Mouse (Mus musculus): ENCODE measurements around the gene Slc8b1.
A peak's percentile ranks its signal among the peaks of the same experiment; 100 is the strongest.

Slc8b1 gene

DNA sequence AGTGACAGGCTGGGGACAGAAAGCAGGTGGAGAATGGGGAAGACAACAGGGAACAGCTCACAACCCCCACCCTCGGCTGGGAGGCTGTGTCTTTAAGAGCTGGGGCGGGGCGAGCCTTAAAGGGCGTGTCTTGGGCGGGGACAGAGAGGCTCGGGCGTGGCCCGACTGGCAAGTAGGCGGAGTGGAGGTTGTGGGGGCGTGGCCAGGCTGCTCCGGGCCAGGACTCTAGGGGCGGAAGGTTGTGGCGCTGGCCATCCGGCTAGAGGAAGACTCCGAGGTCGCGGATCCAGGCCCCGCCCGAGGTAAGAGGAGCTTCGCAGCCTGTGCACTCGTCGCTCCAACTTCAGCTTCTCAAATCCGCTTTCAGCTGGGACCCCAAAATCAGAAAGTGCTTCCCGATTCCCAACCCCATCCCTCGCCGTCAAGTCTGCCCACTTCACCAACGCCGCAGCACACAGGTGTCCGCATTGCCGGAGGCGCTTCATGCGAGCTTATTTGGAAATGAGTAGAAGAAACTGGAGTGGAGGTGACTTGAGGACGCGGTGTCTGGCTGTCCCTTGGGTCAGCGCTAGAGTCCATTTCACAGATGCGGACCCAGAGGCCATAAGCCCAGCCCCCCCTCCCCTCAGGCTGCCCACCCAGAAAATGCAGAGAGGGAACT lies at the start of gene Slc8b1:
Gene Slc8b1 (plus strand): TSS at position 187 of the 661 bp plus-strand sequence.
- DNase-seq, result peak; percentile 95

DNA sequence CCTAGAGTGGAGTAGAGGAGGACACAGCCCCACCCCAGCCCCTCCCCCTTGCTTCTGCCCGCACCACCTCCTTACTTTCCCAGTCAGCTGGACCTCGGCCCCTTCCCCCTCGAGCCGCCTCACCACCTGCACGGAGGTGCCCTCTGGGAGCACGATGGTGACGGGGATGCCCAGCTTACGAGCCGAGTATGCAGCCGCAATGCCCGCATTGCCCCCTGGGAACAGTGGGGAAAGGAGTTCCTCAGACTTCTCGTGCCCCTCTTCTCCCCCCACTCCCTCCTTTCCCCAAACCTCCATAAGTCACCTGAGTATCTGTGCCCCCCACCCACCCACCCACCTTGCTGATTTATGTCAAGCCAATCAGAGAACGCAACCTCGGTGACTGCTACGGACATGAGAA lies 49.1 kb upstream of the Slc8b1 start:
- no peak for DNase-seq

DNA sequence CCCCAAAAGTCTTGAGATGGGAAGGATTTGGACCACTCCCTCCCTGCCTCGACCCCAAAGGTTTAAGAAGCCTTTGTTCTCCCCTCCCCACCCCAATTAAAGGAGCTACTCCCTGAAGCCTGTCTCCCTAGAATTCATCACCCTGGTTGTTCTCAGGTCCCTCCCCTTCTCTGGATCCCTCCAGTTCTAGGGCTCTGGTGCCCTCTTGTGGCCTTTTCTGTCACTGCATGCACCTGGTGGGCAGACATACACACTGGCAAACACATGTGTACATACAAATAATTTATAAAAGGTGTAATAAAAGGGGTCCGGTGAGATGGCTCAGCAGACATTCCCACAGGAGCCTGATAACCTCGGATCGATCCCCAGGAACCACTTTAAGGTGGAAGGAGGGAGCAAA lies 46.6 kb upstream of the Slc8b1 start:
- peak; percentile 38 for DNase-seq

DNA sequence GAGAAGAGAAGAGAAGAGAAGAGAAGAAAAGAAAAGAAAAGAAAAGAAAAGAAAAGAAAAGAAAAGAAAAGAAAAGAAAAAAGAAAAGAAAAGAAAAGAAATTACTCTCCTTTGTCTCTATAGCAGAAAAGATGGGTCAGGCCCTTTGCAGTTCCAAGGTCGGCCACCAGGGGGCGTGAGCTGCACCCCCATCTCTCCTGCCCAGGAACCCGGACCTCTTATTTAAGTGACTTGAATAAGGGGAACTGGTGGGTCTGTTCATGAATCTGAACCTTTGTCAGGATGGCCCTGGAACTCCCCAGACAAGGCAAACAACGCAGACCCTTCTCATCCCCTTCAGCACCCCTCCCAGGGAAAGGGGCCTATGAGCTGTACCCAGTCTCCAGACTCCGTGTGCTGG lies 45.9 kb upstream of the Slc8b1 start:
- DNase-seq, result peak; percentile 53

DNA sequence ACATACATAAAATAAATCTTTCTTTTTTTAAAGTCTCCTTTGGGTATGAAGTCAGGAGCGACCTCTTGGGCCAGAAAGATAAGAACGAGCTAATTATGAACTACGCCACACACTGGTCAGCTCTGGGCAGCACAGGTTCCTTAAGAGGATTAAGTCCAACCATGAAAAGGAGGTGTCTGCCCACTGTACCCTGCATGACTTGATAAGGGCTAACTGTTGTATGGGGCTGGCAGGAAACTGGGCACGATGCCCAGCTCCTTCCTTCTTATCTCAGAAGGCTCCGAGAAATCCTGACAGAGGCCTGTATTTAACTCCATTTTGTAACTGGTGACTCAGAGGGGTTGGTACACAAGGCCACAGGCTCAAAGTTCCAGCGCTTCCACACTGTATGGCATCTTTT lies 45.1 kb upstream of the Slc8b1 start:
- DNase-seq, result no peak

DNA sequence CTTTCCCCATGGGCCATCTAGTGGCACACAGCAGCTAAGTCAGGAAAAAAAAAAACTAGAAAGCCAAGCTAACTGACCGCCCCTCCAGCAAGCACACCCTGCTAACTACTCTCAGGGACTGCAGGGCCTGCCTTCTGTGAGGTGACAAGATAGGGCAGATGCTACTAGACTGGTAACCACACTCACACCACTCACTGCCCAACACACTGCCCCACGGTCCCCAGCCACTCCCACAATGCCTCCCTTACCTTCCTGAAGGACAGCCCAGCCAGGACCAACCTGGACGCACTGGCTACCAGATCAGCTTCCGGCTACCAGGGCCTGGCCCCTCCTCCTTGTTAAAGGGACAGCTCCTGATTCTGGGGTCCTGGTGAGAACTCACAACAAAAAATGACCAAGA lies 43.9 kb upstream of the Slc8b1 start:
- DNase-seq, result no peak

DNA sequence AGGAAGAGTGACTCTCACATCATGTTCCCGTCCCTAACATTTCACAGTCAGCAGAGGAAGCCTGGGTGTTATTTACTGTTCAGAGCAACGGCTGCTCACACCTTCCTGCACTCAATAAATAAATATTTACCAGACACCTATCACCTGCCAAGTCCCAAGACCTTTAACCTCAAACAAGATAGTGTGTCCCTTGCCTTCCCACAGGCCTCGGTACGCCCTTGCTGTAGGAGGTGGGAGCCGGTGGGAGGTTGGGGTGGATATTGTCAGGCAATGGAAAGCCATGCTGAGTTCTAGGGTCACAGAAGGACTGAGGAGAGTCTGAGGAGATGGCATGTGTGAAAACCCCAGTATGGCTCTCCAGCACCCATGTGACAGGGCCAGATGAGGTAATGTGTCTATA lies 42.6 kb upstream of the Slc8b1 start:
- no peak for DNase-seq

DNA sequence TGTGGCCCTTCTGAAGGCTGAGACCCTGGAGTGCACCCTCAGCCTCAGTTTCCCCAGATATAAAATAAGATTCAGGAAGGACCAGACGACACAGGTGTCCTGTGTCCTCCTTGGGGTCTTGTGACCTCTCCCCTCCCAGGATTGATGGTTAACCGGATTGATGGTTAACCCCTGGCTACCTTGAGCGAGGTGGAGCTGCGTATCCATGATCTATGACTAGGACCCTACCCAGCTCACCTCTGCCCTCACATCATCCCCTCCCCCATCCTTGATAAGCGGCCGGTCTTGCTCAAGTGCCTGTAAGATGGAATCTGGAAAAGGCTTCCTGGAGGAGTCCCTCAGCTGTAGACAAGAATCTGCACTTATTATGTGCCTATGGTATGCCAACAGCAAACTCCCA lies 42.1 kb upstream of the Slc8b1 start:
- DNase-seq, result no peak

DNA sequence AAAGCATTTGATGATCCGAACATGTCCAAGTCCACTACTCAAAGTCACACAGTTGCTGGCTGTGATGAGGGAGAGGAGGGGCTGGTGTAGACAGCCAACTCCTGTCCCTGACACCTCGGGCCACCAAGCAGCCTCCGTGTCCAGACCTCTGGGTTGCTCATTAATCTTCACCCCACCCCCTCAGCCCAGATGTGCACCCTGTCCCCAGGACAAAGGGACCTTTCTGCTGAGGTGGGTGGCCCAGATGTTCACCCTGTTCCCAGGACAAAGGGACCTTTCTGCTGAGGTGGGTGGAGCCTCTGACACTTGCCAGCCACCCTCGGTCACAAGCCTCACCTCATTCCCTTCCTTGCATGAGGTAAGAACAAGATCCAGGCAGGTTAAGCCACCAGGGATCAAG lies 39.4 kb upstream of the Slc8b1 start:
- no peak for DNase-seq

DNA sequence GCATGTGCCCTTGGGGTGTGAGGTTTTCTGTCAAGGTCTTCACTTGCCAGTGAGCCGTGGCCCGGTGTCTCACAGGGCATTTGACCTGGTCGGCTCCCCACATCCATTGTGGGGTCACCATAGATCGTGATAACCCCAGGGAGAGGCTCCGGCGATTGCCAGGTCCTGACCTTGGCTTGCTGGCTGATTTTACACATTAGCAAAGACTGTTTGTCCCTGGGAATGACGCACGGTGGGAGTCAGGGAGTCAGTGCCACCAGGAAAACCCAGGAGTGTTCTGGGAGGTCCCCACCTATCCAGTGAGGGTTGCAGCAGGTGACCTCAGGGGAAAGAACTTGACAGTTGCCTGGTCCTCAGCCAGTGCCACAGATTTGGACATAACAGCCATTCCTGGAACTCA lies 38.2 kb upstream of the Slc8b1 start, which contains the start of gene Sdsl:
Gene Sdsl (minus strand): TSS at position 41 of the 400 bp plus-strand sequence.
- no peak for DNase-seq

DNA sequence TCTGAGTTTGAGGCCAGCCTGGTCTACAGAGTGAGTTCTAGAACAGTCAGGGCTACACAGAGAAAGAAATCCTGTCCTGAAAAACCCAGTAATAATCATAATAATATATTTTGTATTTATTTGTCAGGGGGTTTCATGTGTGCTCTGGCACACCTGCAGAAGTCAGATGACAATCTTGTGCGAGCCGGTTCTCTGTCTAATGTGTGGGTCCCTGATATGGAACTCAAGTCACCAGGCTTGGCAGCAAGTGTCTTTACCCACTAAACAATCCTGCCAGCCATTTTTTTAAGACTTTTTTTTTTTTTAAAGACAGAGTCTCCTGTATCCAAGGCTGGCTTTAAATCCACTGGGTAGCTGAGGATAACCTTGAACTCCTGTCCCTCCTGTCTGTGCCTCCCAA lies 37.6 kb upstream of the Slc8b1 start:
- DNase-seq, result no peak

DNA sequence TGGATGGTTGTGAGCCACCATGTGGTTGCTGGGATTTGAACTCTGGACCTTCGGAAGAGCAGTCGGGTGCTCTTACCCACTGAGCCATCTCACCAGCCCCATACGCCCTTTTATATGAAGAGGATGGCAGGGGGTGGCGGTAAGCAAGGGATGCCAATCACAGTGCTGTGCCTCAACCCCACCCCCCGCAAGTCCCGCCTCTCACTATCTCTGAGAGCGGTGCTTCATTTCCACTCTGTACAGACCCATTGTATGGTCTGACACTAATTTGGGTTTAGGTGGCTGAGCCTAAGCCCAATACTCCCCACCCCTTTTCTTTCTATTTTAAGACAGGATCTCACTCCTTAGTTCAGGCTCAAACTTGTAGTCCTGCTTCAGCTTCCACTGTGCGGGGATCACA lies 35.1 kb upstream of the Slc8b1 start:
- no peak for DNase-seq

DNA sequence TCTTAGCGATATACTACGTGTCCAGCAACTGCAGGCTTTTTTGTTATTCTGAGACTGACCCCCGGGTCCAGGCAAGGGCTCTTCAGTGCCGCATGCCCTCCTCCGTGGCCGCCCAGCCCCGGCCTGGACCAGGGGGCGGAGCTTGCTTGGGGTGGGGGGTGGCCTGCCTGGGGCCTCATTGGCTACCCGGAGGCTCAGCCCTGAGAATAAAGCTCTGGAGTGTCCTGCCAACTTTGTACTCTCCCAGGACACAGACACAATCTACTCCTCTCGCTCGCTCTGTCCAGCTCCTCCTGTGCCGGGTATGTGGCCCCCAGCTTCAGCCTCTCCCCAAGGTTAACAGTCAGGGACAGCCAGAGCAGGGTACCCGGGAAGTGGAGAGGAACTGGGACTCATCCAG lies 34.7 kb upstream of the Slc8b1 start, which contains the start of gene Sds:
Gene Sds (plus strand): TSS at position 231 of the 400 bp plus-strand sequence.
- no peak for DNase-seq

DNA sequence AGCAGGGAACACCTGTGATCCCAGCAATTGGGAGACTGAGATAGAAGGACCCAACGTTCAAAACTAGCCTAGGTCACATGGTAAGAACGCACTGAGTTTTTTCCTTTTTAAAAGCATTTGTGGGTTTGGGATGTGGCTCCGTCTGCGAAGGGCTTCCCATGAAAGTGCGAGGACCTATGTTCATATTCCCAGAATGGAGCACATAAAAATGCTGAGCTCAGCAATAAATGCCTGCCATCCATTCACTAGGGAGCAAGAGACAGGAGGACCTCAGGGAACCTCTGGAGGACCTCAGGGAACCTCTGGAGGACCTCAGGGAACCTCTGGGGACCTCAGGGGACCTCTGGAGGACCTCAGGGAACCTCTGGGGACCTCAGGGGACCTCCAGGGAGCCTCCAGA lies 33.0 kb upstream of the Slc8b1 start:
- no peak for DNase-seq

DNA sequence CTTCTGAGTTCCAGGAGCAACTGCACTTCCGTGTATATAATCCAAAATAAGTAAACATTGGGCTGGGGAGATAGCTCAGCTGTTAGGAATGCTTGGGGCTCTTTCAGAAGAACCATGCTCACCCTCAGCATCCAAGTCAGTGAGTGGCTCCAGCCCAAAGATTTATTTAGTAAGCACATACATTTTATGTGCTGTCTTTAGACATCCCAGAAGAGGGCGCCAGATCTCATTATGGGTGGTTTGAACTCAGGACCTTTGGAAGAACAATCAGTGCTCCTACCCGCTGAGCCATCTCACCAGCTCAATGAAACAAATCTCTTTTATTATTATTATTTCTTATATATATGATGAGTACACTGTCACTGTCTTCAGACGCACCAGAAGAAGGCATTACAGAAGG lies 31.4 kb upstream of the Slc8b1 start:
- DNase-seq, result peak; percentile 20

DNA sequence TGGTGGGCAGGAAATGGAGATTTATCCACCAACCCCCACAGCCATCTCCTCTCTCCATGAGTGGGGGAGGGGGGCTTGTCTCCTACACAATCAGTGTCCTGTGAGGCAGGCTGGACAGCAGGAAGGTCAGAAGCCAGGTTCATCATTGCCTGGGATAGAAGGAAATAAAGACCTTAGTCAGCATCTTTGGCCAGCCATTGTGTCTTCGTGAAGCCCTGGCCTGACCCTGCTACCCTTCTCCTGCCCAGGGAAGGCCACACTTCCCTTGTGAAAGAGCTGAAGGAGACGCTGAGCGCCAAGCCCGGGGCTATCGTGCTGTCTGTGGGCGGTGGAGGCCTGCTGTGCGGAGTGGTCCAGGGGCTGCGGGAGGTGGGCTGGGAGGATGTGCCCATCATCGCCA lies 29.8 kb upstream of the Slc8b1 start:
- DNase-seq, result no peak

DNA sequence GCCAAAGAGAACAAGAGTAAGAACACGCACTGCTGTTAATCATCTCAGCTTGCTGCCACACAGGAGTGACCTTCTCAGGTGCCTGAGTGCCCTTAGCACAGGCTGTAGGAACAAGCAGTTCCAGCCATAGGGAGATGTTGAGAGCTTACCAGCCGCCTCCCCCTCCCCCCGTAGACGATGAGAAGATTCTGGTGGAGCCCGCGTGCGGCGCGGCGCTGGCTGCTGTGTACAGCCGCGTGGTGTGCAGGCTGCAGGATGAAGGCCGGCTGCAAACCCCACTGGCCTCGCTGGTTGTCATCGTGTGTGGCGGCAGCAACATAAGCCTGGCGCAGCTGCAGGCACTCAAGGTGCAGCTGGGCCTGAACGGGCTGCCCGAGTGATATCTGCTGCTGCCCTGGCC lies 27.6 kb upstream of the Slc8b1 start:
- no peak for DNase-seq

DNA sequence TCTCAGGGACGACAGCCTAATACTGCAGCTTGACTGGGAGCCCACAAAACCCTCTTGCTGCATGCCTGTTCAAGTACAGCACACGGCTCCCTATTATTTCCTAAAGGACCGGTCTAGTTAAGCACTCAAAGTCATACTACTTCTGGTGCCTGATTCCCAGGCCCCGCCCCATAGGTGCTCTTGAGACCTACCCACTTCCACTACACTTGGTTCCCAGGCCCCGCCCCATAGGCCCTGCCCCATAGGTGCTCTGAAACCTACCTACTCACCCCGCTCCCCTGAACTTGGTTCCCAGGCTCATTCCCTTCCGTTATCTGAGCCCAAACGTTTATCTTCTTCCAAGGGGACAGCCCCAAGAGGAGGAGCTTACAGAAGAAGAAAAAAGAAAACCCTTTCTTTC lies 23.1 kb upstream of the Slc8b1 start:
- no peak for DNase-seq

DNA sequence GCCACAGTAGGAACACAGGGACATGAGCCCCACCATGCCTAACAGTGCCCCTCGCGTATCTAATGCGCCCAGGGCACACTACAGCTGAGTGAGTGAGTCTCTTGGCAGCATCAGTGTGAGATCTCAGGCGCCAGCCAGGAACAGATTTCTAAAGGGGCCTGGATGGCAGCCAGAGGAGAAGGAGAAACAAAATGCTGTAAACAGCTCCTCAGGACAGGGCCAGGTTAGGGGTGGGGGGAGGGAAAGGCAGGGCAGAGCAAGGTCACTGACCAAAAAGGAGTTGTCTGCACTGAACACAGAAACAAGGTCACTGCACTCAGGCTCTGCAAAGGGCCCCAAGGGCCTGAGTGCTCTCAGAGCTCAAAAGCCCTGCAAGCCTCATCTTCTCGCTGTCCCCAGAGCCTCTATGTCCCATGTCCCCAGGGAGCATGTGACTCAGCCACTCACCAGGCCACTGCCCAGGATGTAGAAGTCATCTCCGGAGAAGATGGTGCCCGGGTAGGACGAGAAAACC lies 20.2 kb upstream of the Slc8b1 start:
- DNase-seq, result no peak

DNA sequence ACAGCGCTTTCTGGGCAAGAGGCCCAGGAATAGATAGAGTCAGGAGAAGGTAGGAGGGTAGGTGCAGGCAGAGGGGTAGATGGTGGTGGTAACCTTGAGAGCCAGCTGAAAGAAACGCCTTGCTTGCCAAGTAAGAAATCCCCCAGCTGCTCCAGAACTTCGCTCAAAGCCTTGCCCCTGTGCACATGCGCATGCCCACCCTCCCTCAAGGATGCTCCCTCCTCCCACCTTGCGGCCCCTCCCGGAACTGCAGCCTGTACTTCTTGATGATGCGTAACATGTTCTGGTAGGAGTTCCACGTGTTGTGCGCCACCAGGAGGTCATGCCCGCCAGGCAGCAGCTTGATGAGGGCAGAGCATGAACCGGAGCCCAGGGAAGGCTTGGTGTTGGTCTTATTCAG lies 18.5 kb upstream of the Slc8b1 start:
- no peak for DNase-seq

DNA sequence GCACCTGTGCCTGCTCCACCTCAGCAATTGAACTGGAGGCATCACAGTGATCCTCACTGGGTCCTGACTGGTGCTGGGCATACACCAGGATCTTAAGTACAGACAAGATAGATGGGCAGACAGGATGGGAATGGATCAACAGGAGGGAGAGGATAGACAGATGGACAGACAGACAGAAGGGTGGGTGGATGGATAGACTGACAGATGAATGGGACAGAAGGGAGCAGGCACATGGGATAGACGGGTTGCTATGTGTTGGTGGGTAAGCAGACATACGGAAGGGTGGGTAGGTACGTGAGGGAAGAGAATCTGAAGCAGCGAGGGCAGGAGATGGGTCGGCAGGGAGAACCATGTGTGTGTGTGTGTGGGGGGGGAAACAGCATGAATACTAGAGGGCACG lies 17.5 kb upstream of the Slc8b1 start:
- DNase-seq, result no peak

DNA sequence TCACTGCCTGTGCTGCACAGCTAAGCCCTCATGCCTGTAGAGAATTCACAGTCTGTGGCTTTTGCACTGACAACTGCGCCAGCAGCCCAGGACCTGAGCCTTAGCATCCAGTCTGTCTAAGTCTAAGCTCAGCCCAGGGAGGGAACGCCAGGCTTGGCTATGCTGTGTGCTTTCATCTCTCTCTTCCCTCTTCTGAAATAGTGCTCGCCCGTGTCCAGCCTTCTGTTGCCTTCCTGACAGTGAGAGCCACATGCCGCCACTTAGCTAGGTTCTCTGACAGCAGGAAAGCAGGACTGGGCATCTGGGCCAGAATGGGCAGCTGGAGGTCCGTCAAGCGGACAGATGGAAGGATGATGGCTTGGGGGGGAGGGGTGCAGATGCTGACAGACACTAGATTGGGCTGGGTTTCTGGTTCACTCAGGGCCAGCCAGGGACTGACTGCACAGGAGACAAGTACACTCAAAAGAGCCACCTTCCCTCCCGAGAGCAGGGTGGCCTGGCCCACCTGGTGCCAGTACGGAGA lies 17.0 kb upstream of the Slc8b1 start:
- no peak for DNase-seq

DNA sequence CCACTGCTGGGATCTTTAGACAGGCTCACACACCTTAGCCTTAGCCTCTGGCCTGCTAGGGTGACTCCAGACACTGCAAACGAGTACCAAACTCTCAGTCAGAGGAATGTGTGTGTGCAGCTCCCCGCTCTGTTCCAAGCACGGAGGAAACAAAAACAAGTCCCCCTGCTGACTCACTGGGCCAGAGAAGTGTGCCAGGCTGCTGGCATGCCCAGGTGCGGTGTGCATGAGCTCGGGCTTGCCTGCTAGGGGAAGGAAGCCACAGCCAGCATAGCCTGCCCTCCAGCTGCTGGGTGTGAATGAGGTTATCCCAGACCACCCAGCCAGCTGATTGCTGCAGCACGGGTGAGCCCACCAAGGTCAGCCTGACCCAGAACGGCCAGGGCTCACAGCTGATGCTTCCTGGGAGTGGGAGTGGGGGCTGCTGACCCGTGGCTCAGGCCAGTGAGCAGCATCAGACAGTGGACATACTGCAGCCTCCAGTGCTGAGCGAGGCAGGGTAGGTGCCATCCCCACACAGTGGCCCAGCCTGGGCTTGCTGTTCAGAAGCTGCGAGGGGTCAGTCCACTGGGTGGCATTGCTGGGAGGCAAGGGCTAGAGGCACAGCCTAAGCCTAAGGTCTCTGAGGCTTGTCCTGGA lies 15.8 kb upstream of the Slc8b1 start:
- no peak for DNase-seq

DNA sequence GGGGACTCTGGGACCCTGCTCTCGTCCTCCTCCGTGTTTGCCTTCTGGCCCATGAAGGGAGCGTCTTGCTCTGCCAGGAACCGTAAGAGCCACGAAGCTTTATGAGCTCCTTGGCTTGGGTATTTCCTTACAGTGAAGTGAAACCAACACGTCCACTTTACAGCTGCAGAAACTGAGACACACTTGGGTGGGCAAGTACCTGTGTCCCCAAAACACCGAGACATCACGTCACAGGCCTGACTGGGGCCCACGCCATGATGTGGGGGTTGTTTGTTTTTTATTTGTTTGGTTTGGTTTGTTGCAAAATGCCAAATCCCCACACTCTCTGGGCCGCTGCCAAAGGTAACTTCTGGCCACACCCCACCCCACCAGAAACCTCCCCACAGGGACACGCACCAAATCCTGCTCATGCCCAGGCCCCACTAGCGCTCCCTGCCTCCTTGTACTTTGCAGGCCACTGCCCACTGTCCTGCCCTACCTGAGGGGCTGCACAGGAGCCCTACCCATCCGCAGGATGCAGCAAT lies 15.2 kb upstream of the Slc8b1 start:
- no peak for DNase-seq

Measured in thymus, postnatal 14 days (tissue).